Mouse (Mus musculus) adrenal gland, postnatal 4 days (tissue): ENCODE data around the gene Rfng. TPM values are rescaled to one million over a fixed set of nuclear protein-coding genes. Genes with fewer than 3 reads are reported as not detected.
"Not testable (repeated sequence)": the region's sequence is repeated elsewhere in the genome, so short reads cannot be mapped to it uniquely, and the experiment has no call there.

ENCODE experiments used
- DNase-seq, 2 experiments: peaks; one replicate each; pipeline ENCODE4 v3.0.0; 2021 to 2022; ENCODE audit warnings: low spot score in 2 of 2, mixed read lengths in 2 of 2
- long read RNA-seq, 2 experiments: library from polyadenylated mRNA; stranded (forward); transcript quantifications; one replicate each; pipeline ENCODE4 v2.0.0; 2021
- total RNA-seq, 2 experiments: library from RNA; stranded (reverse); gene quantifications; 2 replicates each; pipeline ENCODE4 v1.2.3; 2021

Gene Rfng
- total RNA-seq: 10 to 100 TPM; 18.9 to 22.7 TPM
- long read RNA-seq, experiment 1, transcript Rfng-201 (8 exons, 2,118 nt): major isoform, 7 of 21 reads
- long read RNA-seq, experiment 1, partial matches to known transcripts: 2 of 21 reads
- long read RNA-seq, experiment 1, other reads (novel, unspliced or antisense): 10 of 21 reads
- long read RNA-seq, experiment 2, transcript Rfng-201 (8 exons, 2,118 nt): major isoform, 8 of 33 reads
- long read RNA-seq, experiment 2, transcript Rfng-202 (6 exons, 2,467 nt): minor isoform, 5 of 33 reads
- long read RNA-seq, experiment 2, partial matches to known transcripts: 3 of 33 reads
- long read RNA-seq, experiment 2, other reads (novel, unspliced or antisense): 17 of 33 reads

DNA sequence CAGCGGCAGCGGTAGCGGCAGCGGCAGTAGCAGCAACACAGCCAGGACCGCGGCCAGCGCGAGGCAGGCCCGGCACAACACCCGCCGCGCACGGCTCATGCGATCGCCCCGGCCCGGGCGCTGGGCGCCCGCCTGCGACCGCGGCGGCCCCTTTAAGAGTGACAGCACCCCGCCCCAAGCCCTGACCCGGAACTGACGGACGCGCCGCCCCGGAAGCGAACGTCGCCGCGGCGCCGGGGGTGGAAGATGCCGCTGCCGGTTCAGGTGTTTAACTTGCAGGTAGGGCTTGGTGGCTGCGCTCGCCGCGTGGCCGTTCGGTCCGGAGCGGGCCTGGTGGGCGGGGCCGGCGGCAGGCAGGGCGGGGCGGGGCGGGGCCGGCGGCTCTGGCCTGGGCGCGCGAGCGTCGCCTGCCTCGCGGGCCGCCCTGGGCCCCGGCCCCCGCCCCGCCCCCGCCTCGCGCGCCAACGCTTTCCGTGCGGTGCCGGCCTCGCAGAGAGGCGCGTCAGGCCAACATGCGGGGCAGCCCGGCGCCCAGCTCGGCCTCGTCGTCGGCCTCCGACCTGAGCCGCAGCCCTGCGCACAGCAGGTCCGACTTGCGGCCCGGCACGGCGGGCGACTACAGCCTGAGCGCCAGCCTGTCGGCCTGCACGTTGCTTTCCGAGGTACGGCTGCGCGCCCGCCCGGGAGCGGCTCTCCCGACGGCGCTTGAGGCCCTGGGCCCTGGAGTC, at the start of gene Rfng, which contains the start of gene Gps1:
TSS of gene Rfng (minus strand) at position 144 of the 728 bp plus-strand sequence.
TSS of gene Gps1 (plus strand) at position 209 of the 728 bp plus-strand sequence.
- DNase-seq: peak; percentile 63 to 68

DNA sequence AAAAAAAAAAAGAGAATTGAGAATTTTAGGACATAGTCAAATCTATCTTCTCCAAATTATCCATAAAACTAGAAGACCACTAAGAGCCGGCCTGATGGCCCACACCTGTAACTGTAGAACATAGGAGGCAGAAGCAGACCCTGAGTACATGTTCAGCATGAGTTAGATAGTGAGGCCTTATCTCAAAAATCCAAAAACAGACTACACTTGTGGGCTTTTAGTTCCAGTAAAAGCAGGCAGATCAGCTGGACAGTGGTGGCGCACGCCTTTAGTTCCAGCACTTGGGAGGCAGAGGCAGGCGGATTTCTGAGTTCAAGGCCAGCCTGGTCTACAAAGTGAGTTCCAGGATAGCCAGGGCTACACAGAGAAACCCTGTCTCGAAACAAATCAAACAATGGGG, 49.0 kb upstream of the Rfng start:
- DNase-seq: not testable (repeated sequence)

GRCm38 (mm10) chr11:120831659-120832440, 47.8 kb upstream of the Rfng start:
- no peak for DNase-seq

- DNase-seq: no peak
These were observed 46.7 kb upstream of the Rfng start for GRCm38 (mm10) chr11:120830686-120831085.

DNA sequence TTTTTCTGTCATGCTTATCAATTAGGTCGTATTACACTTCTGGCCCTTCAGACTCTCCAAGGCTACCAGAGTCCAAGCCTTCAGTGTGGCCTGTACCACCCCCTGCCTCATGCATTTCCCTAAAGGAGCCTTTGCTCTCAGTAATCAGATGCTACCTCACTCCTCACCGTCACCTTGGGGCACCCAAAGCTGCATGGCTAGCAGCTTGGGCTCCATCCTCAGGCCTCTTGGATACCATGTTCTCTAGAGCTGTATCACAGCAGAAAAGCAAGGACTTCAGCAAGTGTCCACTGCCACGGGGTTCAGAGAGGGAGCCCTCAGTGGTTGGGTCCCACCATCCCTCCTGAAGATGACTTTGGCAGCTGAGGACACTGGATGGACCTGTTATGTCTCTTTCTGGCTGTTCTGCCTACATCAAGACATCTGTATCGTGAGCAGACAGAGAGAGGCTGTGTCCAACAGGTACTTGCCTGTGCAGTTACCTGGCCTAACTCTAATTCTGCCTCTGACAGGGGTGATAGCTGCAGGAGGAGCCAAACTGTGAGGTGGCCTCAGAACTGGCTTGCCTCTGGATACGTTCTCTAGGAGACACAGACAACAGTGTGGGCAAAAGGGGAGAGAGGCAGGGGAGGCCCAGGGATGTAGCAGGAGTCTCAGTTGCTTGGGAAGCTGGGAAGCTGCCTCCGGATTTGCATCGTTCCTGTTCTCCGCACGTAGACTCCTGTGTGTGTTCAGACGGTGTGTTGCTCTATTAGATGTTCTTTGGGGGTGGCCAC, 45.9 kb upstream of the Rfng start:
- DNase-seq: no peak

DNA sequence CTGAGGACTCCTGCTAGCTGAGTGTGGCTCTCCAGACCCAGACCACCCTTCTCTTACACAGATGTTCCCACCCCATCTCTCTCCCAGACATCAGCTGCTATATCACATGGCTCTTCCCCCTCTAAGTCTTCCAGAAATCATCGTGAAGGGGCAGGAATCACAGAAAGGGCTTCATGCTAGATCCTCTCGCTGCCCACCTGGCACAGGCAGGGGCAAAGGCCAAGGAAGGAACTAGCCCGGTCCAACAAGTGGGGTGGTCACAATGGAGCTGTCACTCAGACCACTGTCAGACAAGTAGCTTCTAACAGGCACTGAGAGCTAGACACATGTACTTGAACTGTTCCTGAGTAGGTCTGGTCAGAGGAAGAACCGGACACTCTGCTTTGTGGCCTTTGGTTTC, 44.4 kb upstream of the Rfng start:
- DNase-seq: no peak

GRCm38 (mm10) chr11:120826016-120826953, 42.3 kb upstream of the Rfng start:
- DNase-seq: no peak

DNA sequence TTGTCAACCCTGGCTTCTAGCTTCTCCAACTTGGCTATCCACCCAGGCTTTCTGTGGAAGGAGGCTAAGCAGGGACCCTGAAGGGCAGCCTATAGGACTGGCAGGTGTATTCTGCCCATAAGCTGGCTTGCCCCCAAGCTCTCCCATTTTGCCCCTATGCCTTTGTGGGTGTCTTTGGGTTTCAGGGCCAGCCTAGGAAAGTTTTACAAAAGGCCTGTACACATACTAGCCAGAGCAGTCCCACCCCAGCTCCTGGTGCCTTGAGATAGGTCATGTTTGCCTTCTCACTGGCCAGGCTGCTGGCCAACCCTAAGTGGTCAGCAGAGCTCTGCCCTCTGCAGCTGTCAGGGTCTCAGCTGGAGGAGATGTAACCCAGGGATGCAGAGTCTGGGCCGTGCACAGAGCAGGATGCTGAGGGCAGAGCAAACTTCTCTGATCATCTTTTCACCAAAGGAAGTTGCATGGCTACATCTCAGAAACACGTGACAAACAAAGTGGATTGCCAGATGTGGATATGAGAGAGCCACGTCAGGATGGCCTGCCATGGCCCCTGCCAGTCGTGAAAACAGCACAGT, 41.4 kb upstream of the Rfng start:
- no peak for DNase-seq

DNA sequence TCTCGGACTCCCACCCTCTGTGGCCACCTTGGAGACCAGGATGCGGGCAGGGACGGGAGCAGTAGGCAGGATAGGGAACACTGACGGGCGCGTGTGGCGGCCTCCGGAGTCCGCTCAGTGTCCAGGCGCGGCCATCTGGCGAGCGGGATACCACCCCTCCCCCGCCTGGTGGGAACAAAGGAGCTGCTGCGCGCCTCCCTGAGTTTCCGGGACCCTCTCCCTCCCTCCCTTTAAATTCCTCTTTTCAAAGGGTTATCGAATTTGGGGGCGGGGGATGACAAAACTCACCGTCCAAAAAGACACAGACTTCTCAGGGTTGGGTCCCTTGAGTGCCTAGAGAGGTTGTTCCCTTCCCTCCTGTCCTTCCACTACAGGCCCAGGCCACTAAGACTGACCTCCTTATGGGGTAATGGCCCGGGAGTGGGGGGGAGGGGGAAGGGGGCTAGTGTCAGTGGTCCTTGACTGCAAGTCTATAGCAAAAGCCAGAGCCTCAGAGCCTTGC, 40.8 kb upstream of the Rfng start:
- no peak for DNase-seq

DNA sequence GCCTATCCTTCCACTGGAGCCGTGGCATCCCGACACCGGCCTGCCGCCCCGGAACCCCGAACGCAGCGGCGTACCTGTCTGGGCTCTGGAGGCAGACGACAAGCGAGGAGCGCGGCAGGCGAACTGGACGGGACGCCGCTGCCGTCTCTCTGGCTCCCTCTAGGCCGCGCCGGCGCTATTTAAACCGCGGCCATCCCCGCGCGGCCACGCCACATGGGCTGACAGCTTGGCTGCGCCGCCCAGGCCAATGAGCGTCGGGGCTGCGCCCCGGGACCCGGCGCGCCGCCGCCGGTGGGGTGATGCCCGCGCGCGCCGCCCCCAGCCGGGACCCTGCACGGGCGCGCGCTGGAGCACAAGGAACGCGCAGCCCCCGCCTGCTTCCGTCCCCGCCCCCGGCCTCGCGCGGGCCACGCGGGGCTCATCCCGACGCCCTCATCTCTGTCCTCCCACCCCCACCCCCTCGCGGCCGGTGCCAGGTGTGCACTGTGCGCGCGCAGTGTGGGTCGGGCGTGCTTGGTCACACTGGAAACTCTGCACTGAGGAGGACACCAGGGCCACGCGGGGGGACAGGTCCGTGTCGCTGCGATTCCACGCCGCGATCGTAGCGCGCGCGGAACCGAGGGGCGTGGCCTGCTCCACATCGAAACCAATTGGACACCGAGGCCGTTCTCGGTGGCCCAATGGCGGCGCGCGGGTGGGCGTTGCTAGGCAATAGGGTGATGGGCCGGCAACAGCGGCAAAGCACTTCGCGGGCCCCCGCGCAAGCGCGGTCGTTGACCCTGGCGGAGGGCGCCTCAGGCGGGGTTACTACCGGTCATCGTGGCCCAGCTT, 40.2 kb upstream of the Rfng start, which contains the start of gene Fasn:
TSS of gene Fasn (minus strand) at position 592 of the 831 bp plus-strand sequence.
- DNase-seq: peak; percentile 93 to 96

GRCm38 (mm10) chr11:120823551-120823947, 39.5 kb upstream of the Rfng start:
- peak in 1 of 2 experiments; percentile 35 for DNase-seq

GRCm38 (mm10) chr11:120822831-120823550, 39.0 kb upstream of the Rfng start:
- DNase-seq: no peak

- no peak for DNase-seq
These were observed 38.3 kb upstream of the Rfng start for GRCm38 (mm10) chr11:120822321-120822720.

DNA sequence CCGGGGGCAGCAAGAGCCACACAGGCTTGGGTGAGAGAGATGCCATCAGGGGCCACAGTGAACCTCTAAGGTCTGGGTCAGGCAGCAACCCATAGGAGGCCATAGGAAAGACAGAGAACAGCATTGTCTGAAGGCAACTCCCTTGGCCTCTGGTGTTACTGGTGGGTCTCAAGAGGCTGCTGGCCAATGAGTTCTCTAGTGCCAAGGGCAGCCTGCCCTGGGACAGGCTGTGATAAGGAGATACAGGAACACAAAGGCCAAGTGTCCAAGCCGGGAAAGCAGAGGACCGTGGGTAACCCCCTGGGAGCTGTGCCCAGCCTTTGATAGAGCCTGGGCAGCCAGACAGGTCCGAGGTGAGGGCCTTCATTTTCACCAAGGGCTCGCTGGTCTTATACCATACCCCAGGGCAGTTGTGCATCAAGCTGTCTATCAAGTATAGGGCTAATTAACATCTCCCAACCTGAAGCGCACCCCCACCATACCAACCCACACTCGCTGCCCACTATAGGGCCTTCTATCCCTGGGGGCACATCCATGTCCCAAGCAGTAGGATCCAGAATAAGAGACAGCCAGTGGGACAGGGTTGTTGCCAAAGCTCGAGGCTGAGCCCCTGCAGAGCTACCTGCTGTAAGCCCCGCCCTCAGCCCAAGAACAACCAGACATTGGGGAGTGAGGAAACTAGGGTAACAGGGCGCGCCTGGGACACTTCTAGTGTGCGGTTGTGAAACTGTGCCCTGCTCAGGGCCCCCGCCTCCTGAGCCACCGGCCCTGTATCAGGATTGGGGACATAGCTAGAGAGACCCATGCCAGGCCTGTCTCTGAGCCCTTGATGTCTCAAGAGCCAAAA, 37.3 kb upstream of the Rfng start:
- DNase-seq: no peak

- DNase-seq: no peak
These were observed 36.5 kb upstream of the Rfng start for GRCm38 (mm10) chr11:120820546-120820945.

- no peak for DNase-seq
These were observed 35.5 kb upstream of the Rfng start for GRCm38 (mm10) chr11:120819556-120819955.

GRCm38 (mm10) chr11:120818251-120818650, 34.2 kb upstream of the Rfng start:
- DNase-seq: no peak
